Mouse (Mus musculus) myocyte (in vitro differentiated cells): ENCODE measurements around the gene Robo2. TPM values are rescaled to one million over a fixed set of nuclear protein-coding genes. Genes with fewer than 3 reads are reported as not detected.
"Not testable (repeated sequence)": the region's sequence is repeated elsewhere in the genome, so short reads cannot be mapped to it uniquely, and the experiment has no call there.

Source experiments
- H3K27me3 ChIP-seq: one replicate; pipeline ENCODE4 v1.6.1; 2011; ENCODE audit not compliant: control insufficient read depth, insufficient read depth, insufficient read length
- H3K36me3 ChIP-seq: one replicate; pipeline ENCODE4 v1.6.1; 2011; ENCODE audit not compliant: control insufficient read depth, insufficient read depth
- H3K4me2 ChIP-seq: one replicate; pipeline ENCODE4 v1.6.1; 2011; ENCODE audit warnings: low read depth, control low read depth
- H3K4me3 ChIP-seq: one replicate; pipeline ENCODE4 v1.5.1; 2011; ENCODE audit warnings: mild to moderate bottlenecking, control low read depth, moderate library complexity
- H3K79me2 ChIP-seq: one replicate; pipeline ENCODE4 v1.6.1; 2011; ENCODE audit not compliant: control insufficient read depth, insufficient read depth
- H3ac ChIP-seq: one replicate; pipeline ENCODE4 v1.6.1; 2011; ENCODE audit not compliant: control insufficient read depth, insufficient read length
- CEBPB ChIP-seq: IDR thresholded peaks from 2 replicates; pipeline ENCODE4 v1.6.1; 2011; ENCODE audit warnings: mild to moderate bottlenecking, moderate library complexity; ENCODE audit not compliant: poor library complexity, insufficient read depth, severe bottlenecking
- E2F4 ChIP-seq: IDR thresholded peaks from one replicate; pipeline ENCODE4 v1.6.1; 2011; ENCODE audit warnings: mild to moderate bottlenecking, control low read depth, moderate library complexity; ENCODE audit not compliant: insufficient read depth
- MAX ChIP-seq: IDR thresholded peaks from one replicate; pipeline ENCODE4 v1.6.1; 2011; ENCODE audit warnings: low read depth, mild to moderate bottlenecking, control low read depth
- MYOD1 ChIP-seq, 3 experiments: IDR thresholded peaks; one replicate each; pipeline ENCODE4 v1.6.1; 2011; ENCODE audit warnings: control low read depth in 2 of 3, low read depth in 2 of 3, mild to moderate bottlenecking in 2 of 3, moderate library complexity in 1 of 3; ENCODE audit not compliant: insufficient read length in 2 of 3, control insufficient read depth in 1 of 3
- MYOG ChIP-seq, 3 experiments: IDR thresholded peaks; one replicate each; pipeline ENCODE4 v1.6.1; 2011; ENCODE audit warnings: control low read depth in 2 of 3, low read depth in 2 of 3, mild to moderate bottlenecking in 2 of 3; ENCODE audit not compliant: insufficient read length in 2 of 3, control insufficient read depth in 1 of 3, insufficient read depth in 1 of 3
- POLR2A ChIP-seq: IDR thresholded peaks from one replicate; pipeline ENCODE4 v1.6.1; 2011; ENCODE audit warnings: low read depth, mild to moderate bottlenecking, control low read depth, moderate library complexity; ENCODE audit not compliant: insufficient read length
- POLR2AphosphoS2 ChIP-seq: IDR thresholded peaks from one replicate; pipeline ENCODE4 v1.6.1; 2011; ENCODE audit warnings: low read depth, control low read depth; ENCODE audit not compliant: insufficient read length
- REST ChIP-seq: IDR thresholded peaks from one replicate; pipeline ENCODE4 v1.6.1; 2011; ENCODE audit warnings: mild to moderate bottlenecking, control low read depth, moderate library complexity; ENCODE audit not compliant: insufficient read depth, insufficient read length
- SRF ChIP-seq: IDR thresholded peaks from one replicate; pipeline ENCODE4 v1.6.1; 2011; ENCODE audit warnings: low read depth; ENCODE audit not compliant: control insufficient read depth, insufficient read length
- TCF12 ChIP-seq: IDR thresholded peaks from one replicate; pipeline ENCODE4 v1.6.1; 2011; ENCODE audit warnings: mild to moderate bottlenecking, control low read depth; ENCODE audit not compliant: poor library complexity, insufficient read depth, severe bottlenecking
- TCF3 ChIP-seq: IDR thresholded peaks from one replicate; pipeline ENCODE4 v1.6.1; 2011; ENCODE audit warnings: low read depth, control low read depth; ENCODE audit not compliant: insufficient read length
- USF1 ChIP-seq: IDR thresholded peaks from one replicate; pipeline ENCODE4 v1.6.1; 2011; ENCODE audit warnings: low read depth, mild to moderate bottlenecking, control low read depth, moderate library complexity
- polyA plus RNA-seq: library from polyadenylated mRNA; unstranded; fragments of >200 nt; fragmentation: generic; extraction: Trizol; gene quantifications from one replicate; pipeline ENCODE4 v1.2.1, GENCODE M21; 2012; ENCODE audit warnings: missing spikeins

Robo2 gene
- polyA plus RNA-seq, 1 experiment = 19.6 TPM

- no peaks in the 10 kb centered on the region for H3K79me2 ChIP-seq
- no peaks in the 10 kb centered on the region for H3K36me3 ChIP-seq
- H3K4me3 ChIP-seq = no peak overlapping the region
- TF ChIP-seq SRF (no peak), USF1 (no peak), POLR2AphosphoS2 (no peak), REST (no peak), E2F4 (no peak), TCF12 (no peak), POLR2A (no peak), MAX (no peak), MYOD1 (IDR thresholded peaks at IDR 0.05; ENCODE audit: control insufficient read depth in 1 of 3, insufficient read length in 2 of 3, low read depth in 2 of 3) (no peak), MYOG (IDR thresholded peaks at IDR 0.05; ENCODE audit: control insufficient read depth in 1 of 3, insufficient read depth in 1 of 3, insufficient read length in 2 of 3, low read depth in 2 of 3) (no peak), TCF3 (no peak), CEBPB (no peak)
- H3ac ChIP-seq = no peak overlapping the region
- H3K4me2 ChIP-seq = no peak overlapping the region
- H3K27me3 ChIP-seq = no peaks in the 10 kb centered on the region
Observed at GRCm38 (mm10) chr16:74049467-74049866, 362.2 kb downstream of the Robo2 start.

- no peak for TF ChIP-seq TCF3
- no peak for TF ChIP-seq MYOD1 (IDR thresholded peaks at IDR 0.05; ENCODE audit: control insufficient read depth in 1 of 3, insufficient read length in 2 of 3, low read depth in 2 of 3)
- 0 out of 2 replicates have a peak, but pooled peaks have one; percentile 8 for TF ChIP-seq CEBPB
- TF ChIP-seq POLR2AphosphoS2 = no peak
- Histone ChIP-seq H3K4me3 (no peak overlapping the region), H3K4me2 (no peak overlapping the region), H3K79me2 (no peaks in the 10 kb centered on the region), H3ac (no peak overlapping the region), H3K36me3 (no peaks in the 10 kb centered on the region), H3K27me3 (no peaks in the 10 kb centered on the region)
Observed at GRCm38 (mm10) chr16:74048980-74049379, 362.6 kb downstream of the Robo2 start.

- no peak overlapping the region for H3K4me3 ChIP-seq
- no peaks in the 10 kb centered on the region for H3K79me2 ChIP-seq
- H3K4me2 ChIP-seq = no peak overlapping the region
- H3K27me3 ChIP-seq = no peaks in the 10 kb centered on the region
- H3ac ChIP-seq = no peak overlapping the region
- H3K36me3 ChIP-seq = no peaks in the 10 kb centered on the region
- TF ChIP-seq MYOG (IDR thresholded peaks at IDR 0.05; ENCODE audit: control insufficient read depth in 1 of 3, insufficient read depth in 1 of 3, insufficient read length in 2 of 3, low read depth in 2 of 3) (no peak), CEBPB (no peak), TCF3 (no peak), TCF12 (no peak), E2F4 (no peak), MYOD1 (IDR thresholded peaks at IDR 0.05; ENCODE audit: control insufficient read depth in 1 of 3, insufficient read length in 2 of 3, low read depth in 2 of 3) (no peak), REST (no peak), POLR2A (no peak), POLR2AphosphoS2 (no peak), MAX (no peak), SRF (no peak), USF1 (no peak)
Observed at GRCm38 (mm10) chr16:74047232-74047631, 364.4 kb downstream of the Robo2 start.

- not testable (repeated sequence) for H3K79me2 ChIP-seq, H3K4me3 ChIP-seq, H3K27me3 ChIP-seq, H3K36me3 ChIP-seq, H3K4me2 ChIP-seq, H3ac ChIP-seq
Observed at GRCm38 (mm10) chr16:74040797-74041196, 370.8 kb downstream of the Robo2 start.

GRCm38 (mm10) chr16:74027822-74028221 lies 383.8 kb downstream of the Robo2 start:
- H3K4me2 ChIP-seq = no peak overlapping the region
- H3K27me3 ChIP-seq = no peaks in the 10 kb centered on the region
- no peak overlapping the region for H3ac ChIP-seq
- no peaks in the 10 kb centered on the region for H3K79me2 ChIP-seq
- TF ChIP-seq TCF3 = no peak
- TF ChIP-seq MYOD1 (IDR thresholded peaks at IDR 0.05; ENCODE audit: control insufficient read depth in 1 of 3, insufficient read length in 2 of 3, low read depth in 2 of 3) = peak in 2 of 3 experiments; percentile 20 to 93
- no peak for TF ChIP-seq POLR2AphosphoS2
- peak in 2 of 3 experiments; percentile 30 to 42 for TF ChIP-seq MYOG (IDR thresholded peaks at IDR 0.05; ENCODE audit: control insufficient read depth in 1 of 3, insufficient read depth in 1 of 3, insufficient read length in 2 of 3, low read depth in 2 of 3)
- H3K4me3 ChIP-seq = no peak overlapping the region
- H3K36me3 ChIP-seq = no peaks in the 10 kb centered on the region
